Mouse (Mus musculus): ENCODE measurements around the gene Psmb1.

DNA sequence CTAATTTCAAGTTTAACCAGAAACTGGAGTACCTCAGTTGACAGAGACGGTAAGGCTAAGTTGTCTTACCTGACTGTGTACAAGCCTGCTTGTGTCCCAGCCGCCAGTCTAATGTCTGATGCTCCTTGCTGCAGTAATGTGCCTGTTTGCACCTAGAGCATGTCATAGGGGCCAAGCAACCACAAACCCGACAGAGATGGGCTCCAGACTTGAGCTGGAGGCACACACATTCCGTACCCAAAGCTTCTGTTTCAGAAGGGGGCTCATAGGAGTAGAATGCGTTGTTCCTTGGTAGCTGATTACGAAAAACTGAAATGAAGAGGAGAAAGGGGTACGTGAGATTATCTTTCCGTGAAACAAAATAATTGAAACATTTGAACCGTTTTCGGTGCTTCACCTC, 26.8 kb upstream of the Psmb1 start:
- no peak for TF ChIP-seq EP300 (IDR thresholded peaks at IDR 0.05)
- TF ChIP-seq CTCF (IDR thresholded peaks at IDR 0.05): no peak
